Mouse (Mus musculus) lung, embryonic 15.5 days (tissue): ENCODE data around the gene Cox18. TPM values are rescaled to one million over a fixed set of nuclear protein-coding genes. Genes with fewer than 3 reads are reported as not detected.

Source experiments
- ATAC-seq: fragments of 200-750 bp; cut with Nextera tagmentation; 2 replicates; pipeline ENCODE4 v1.8.0; 2017; ENCODE audit warnings: moderate number of reproducible peaks, borderline replicate concordance; ENCODE audit not compliant: low FRiP score, low TSS enrichment; ENCODE audit errors: extremely low read depth
- H3K27ac ChIP-seq: fragments of 300-500 bp; sonication (generic); 2 replicates; pipeline ENCODE4 v1.5.1; 2015; ENCODE audit warnings: moderate library complexity, mild to moderate bottlenecking, inconsistent platforms
- H3K27me3 ChIP-seq: fragments of 300-500 bp; sonication (generic); 2 replicates; pipeline ENCODE4 v1.6.1; 2015; ENCODE audit warnings: inconsistent platforms
- H3K36me3 ChIP-seq: fragments of 300-500 bp; sonication (generic); 2 replicates; pipeline ENCODE4 v1.6.1; 2015; ENCODE audit warnings: inconsistent platforms
- H3K4me1 ChIP-seq: fragments of 300-500 bp; sonication (generic); 2 replicates; pipeline ENCODE4 v1.6.1; 2015; ENCODE audit warnings: inconsistent platforms
- H3K4me2 ChIP-seq: fragments of 300-500 bp; sonication (generic); 2 replicates; pipeline ENCODE4 v1.6.1; 2015; ENCODE audit warnings: inconsistent platforms, mild to moderate bottlenecking, moderate library complexity
- H3K4me3 ChIP-seq: fragments of 300-500 bp; sonication (generic); 2 replicates; pipeline ENCODE4 v1.5.1; 2015; ENCODE audit warnings: mild to moderate bottlenecking, inconsistent platforms
- H3K9ac ChIP-seq: fragments of 300-500 bp; sonication (generic); 2 replicates; pipeline ENCODE4 v1.6.1; 2015; ENCODE audit warnings: inconsistent platforms
- H3K9me3 ChIP-seq: fragments of 300-500 bp; sonication (generic); 2 replicates; pipeline ENCODE4 v1.6.1; 2016; ENCODE audit warnings: inconsistent platforms
- WGBS: fragments of 180-500 bp; shearing (Covaris S2); methylation state at CpG from one replicate; pipeline ENCODE4 v1.1.7; 2015; 5-methylcytosine and 5-hydroxymethylcytosine counted together
- polyA plus RNA-seq: library from polyadenylated mRNA; unstranded; fragments of >200 nt; fragmentation: Nextera tagmentation; extraction: Ambion mirVana; gene quantifications from 2 replicates; pipeline ENCODE4 v1.2.1, GENCODE M21; 2015

Cox18 gene
- polyA plus RNA-seq, 1 experiment from 2014 or later, result 31.5 TPM

DNA sequence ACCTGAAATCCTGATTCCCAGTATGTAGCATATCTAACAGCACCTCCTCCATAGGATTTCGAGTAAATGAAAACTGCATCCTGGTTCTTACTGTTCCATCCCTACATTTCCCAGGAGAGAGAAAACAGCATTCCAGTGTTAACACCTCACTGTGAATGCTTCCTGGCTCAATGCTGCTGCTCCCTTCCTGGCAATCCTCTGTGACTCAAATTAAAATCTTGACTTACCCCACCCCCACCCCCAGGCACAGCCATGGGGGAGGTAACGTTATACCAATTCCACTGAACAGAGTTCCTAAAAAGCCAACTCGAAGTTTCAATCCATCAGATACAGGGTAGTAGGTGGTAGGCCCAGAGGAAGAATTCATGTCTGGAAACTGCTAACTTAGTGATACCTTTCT, 864 bp downstream of the Cox18 start:
- 29% methylated on average over 3 of the region's 3 CpGs for WGBS
- H3K9me3 ChIP-seq, result no peaks in the 10 kb centered on the region
- H3K9ac ChIP-seq, result peak overlapping the region; percentile 69
- ATAC-seq, result no peak
- H3K4me1 ChIP-seq, result peaks cover 7% of the 10 kb centered on the region; the same call in 1 of the 2 replicates
- H3K36me3 ChIP-seq, result peaks cover 31% of the 10 kb centered on the region
- peak overlapping the region; percentile 67 for H3K4me2 ChIP-seq
- H3K4me3 ChIP-seq, result peak overlapping the region; percentile 72
- H3K27ac ChIP-seq, result no peak overlapping the region; the same call in 1 of the 2 replicates
- no peaks in the 10 kb centered on the region for H3K27me3 ChIP-seq

GRCm38 (mm10) chr5:90217791-90218190, 6.0 kb downstream of the Cox18 start:
- Histone ChIP-seq H3K36me3 (peaks cover 36% of the 10 kb centered on the region), H3K4me2 (no peak overlapping the region), H3K27me3 (no peaks in the 10 kb centered on the region), H3K4me1 (peaks cover 2% of the 10 kb centered on the region; the same call in 1 of the 2 replicates), H3K9ac (no peak overlapping the region), H3K4me3 (no peak overlapping the region), H3K9me3 (no peaks in the 10 kb centered on the region), H3K27ac (no peak overlapping the region)
- ATAC-seq, result no peak
- WGBS, result 90% methylated on average over 3 of the region's 3 CpGs

DNA sequence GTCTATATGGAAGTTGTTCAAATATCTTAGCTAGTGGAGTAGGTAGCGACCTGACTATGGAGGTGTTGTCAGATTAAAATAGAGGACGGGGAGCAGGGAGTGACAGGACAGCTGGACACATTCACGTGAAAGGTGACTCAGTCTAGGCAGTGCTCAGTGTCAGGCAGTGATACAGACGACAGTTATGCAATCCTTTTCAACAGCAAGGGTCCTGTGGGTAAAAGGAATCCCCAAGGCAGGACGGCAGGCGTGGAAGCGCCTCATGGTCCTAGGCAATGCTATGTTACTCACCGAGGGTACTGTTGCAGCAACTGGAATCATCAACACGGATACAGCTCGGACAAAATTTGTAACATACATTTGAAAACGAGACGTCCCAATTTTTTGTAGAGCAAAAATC, 6.6 kb downstream of the Cox18 start:
- H3K4me3 ChIP-seq, result no peak overlapping the region
- no peaks in the 10 kb centered on the region for H3K9me3 ChIP-seq
- no peak overlapping the region for H3K4me2 ChIP-seq
- no peaks in the 10 kb centered on the region for H3K4me1 ChIP-seq
- H3K27ac ChIP-seq, result no peak overlapping the region
- 91% methylated on average over 12 of the region's 12 CpGs for WGBS
- H3K36me3 ChIP-seq, result peaks cover 36% of the 10 kb centered on the region
- ATAC-seq, result no peak
- H3K27me3 ChIP-seq, result no peaks in the 10 kb centered on the region
- H3K9ac ChIP-seq, result no peak overlapping the region

DNA sequence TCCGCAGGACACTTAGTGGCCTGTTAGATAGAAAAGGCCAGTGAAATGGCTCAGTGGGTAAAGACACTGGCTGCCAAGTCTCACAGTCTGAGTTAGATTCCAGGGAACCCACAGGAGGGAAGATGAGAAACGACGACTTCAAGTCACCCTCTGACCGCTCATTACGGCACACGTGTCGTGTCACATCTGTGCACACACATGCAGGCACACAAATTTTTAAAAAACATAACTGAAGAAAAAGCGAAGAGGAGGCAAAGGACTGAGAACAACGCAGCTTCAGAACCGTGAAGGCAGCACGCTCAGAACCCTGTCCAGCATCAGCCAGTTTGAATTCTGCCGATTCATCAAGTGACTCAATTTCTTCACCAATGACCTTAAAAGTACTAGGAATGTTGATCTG, 10.4 kb downstream of the Cox18 start:
- Histone ChIP-seq H3K27ac (no peak overlapping the region), H3K9ac (no peak overlapping the region), H3K4me1 (no peaks in the 10 kb centered on the region), H3K4me2 (no peak overlapping the region), H3K36me3 (peaks cover 24% of the 10 kb centered on the region), H3K9me3 (no peaks in the 10 kb centered on the region), H3K27me3 (no peaks in the 10 kb centered on the region), H3K4me3 (no peak overlapping the region)
- ATAC-seq, result no peak
- WGBS, result 95% methylated on average over 12 of the region's 12 CpGs

DNA sequence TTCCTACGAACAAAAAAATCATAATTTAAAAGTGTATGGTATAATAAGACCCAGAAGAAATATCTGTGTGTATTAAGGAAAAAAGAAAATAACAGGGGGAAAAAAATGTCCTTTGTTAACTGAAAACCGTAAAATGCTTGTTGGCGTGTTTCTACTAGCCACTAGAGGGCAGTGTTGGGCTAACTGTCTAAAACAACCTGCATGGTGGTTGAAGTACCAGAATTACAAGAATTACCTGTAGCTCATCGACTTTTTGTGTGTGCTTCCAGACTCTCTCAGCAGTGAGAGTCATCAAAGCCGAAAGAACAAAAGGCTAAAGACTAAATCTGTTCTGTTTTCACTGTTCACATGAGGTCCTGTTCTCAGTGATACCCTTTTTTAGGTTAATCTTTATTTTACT, 20.6 kb downstream of the Cox18 start:
- Histone ChIP-seq H3K27me3 (no peaks in the 10 kb centered on the region), H3K9me3 (no peaks in the 10 kb centered on the region), H3K4me2 (no peak overlapping the region), H3K4me3 (no peak overlapping the region), H3K4me1 (no peaks in the 10 kb centered on the region), H3K27ac (no peak overlapping the region), H3K9ac (no peak overlapping the region), H3K36me3 (no peaks in the 10 kb centered on the region)
- ATAC-seq, result no peak
- 16% methylated on average over 5 of the region's 5 CpGs for WGBS

- H3K27ac ChIP-seq, result no peak overlapping the region
- ATAC-seq, result no peak
Observed at GRCm38 (mm10) chr5:90202447-90203117, 21.2 kb downstream of the Cox18 start.

GRCm38 (mm10) chr5:90199922-90200632, 23.7 kb downstream of the Cox18 start:
- no peak for ATAC-seq
- no peak overlapping the region for H3K4me2 ChIP-seq
- 44% methylated on average over 16 of the region's 16 CpGs for WGBS

More at GRCm38 (mm10) chr5:90202447-90203117, 21.2 kb downstream of the Cox18 start:
- no peaks in the 10 kb centered on the region for H3K9me3 ChIP-seq
- 66% methylated on average over 9 of the region's 9 CpGs for WGBS
- no peak overlapping the region for H3K4me2 ChIP-seq
- H3K4me3 ChIP-seq, result no peak overlapping the region
- H3K27me3 ChIP-seq, result no peaks in the 10 kb centered on the region
- no peaks in the 10 kb centered on the region for H3K36me3 ChIP-seq
- H3K4me1 ChIP-seq, result no peaks in the 10 kb centered on the region
- H3K9ac ChIP-seq, result no peak overlapping the region

DNA sequence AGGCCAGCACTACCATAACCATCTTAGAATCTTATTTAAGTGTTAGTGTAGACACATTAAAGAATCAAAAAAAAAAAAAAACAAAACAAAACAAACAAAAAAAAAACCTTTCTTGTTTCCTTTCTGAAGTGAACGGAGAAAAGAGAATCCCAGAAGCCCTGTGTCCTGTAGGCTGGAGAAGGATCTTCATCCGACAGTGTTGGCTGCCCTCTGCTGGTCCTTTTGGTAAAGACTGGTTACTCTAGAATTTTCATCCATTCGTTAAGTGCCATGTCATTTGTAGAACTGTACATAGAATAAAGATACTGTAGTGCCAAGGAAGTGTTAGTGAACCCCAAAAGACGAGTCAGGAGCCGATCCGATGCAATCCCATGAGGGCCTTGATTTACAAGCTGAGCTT, 29.0 kb downstream of the Cox18 start:
- Histone ChIP-seq H3K27ac (no peak overlapping the region), H3K4me1 (no peaks in the 10 kb centered on the region), H3K9me3 (no peaks in the 10 kb centered on the region), H3K9ac (no peak overlapping the region), H3K27me3 (no peaks in the 10 kb centered on the region), H3K4me2 (no peak overlapping the region), H3K4me3 (no peak overlapping the region), H3K36me3 (no peaks in the 10 kb centered on the region)
- ATAC-seq, result no peak
- WGBS, result 23% methylated on average over 6 of the region's 6 CpGs

More at GRCm38 (mm10) chr5:90199922-90200632, 23.7 kb downstream of the Cox18 start:
- no peaks in the 10 kb centered on the region for H3K9me3 ChIP-seq
- H3K36me3 ChIP-seq, result no peaks in the 10 kb centered on the region
- H3K27ac ChIP-seq, result no peak overlapping the region
- H3K27me3 ChIP-seq, result no peaks in the 10 kb centered on the region
- no peaks in the 10 kb centered on the region for H3K4me1 ChIP-seq
- H3K9ac ChIP-seq, result no peak overlapping the region
- no peak overlapping the region for H3K4me3 ChIP-seq

- Histone ChIP-seq H3K4me3 (no peak overlapping the region), H3K4me2 (no peak overlapping the region), H3K36me3 (no peaks in the 10 kb centered on the region), H3K9me3 (no peaks in the 10 kb centered on the region), H3K27ac (no peak overlapping the region), H3K4me1 (no peaks in the 10 kb centered on the region), H3K27me3 (no peaks in the 10 kb centered on the region), H3K9ac (no peak overlapping the region)
- WGBS, result 40% methylated on average over 5 of the region's 5 CpGs
- ATAC-seq, result no peak
Observed at GRCm38 (mm10) chr5:90182782-90183181, 41.0 kb downstream of the Cox18 start.

GRCm38 (mm10) chr5:90179094-90179493, 44.7 kb downstream of the Cox18 start:
- H3K27me3 ChIP-seq, result no peaks in the 10 kb centered on the region
- H3K4me3 ChIP-seq, result no peak overlapping the region
- no peaks in the 10 kb centered on the region for H3K4me1 ChIP-seq
- no peak for ATAC-seq
- no peak overlapping the region for H3K27ac ChIP-seq
- H3K4me2 ChIP-seq, result no peak overlapping the region
- no peaks in the 10 kb centered on the region for H3K36me3 ChIP-seq
- H3K9ac ChIP-seq, result no peak overlapping the region
- 65% methylated on average over 5 of the region's 5 CpGs for WGBS
- no peaks in the 10 kb centered on the region for H3K9me3 ChIP-seq

- H3K27ac ChIP-seq, result no peak overlapping the region
- H3K9me3 ChIP-seq, result no peaks in the 10 kb centered on the region
- no peaks in the 10 kb centered on the region for H3K36me3 ChIP-seq
- no peak for ATAC-seq
- H3K4me3 ChIP-seq, result no peak overlapping the region
- H3K4me1 ChIP-seq, result no peaks in the 10 kb centered on the region
- 72% methylated on average over 1 of the region's 1 CpGs for WGBS
- H3K4me2 ChIP-seq, result no peak overlapping the region
- no peak overlapping the region for H3K9ac ChIP-seq
- H3K27me3 ChIP-seq, result no peaks in the 10 kb centered on the region
Observed at GRCm38 (mm10) chr5:90178116-90178515, 45.7 kb downstream of the Cox18 start.
